Mouse (Mus musculus) olfactory bulb, adult 2 months (tissue): ENCODE measurements around the gene Slc27a3.

Source experiments
- CTCF ChIP-seq: fragments of 200-500 bp; IDR thresholded peaks from 2 replicates; pipeline ENCODE4 v1.5.1; 2012; ENCODE audit warnings: low read depth, mild to moderate bottlenecking, low read length, moderate library complexity; ENCODE audit not compliant: insufficient read depth
- POLR2A ChIP-seq: fragments of 200-500 bp; IDR thresholded peaks from 2 replicates; pipeline ENCODE4 v1.6.1; 2012; ENCODE audit warnings: mild to moderate bottlenecking, low read depth, low read length, moderate library complexity; ENCODE audit not compliant: insufficient read depth

DNA sequence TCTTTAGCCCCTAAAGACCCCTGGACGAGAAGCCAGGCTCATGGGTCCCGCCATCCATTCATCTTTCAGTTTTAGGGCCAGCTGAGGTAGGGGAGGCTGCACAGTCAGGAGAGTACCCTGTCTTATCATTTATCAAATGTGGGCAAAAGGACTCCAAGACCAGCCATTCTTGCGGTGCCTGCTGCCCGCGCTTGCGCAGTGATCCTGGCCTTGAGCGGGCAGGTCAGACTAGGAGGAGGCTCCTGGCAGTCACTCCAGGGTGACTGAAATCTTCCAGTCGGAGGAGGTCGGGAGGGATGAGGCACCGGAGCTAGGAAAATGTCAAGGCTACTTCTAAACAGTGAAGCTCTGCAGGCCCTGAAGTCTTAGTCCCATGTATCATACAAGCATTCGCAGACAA lies 8.0 kb downstream of the Slc27a3 start:
- no peak for TF ChIP-seq CTCF
- TF ChIP-seq POLR2A, result no peak
